Mouse (Mus musculus) adipose tissue, adult 10 weeks (tissue): ENCODE data around the gene Plppr2. TPM values are rescaled to one million over a fixed set of nuclear protein-coding genes. Genes with fewer than 3 reads are reported as not detected.

Source experiments
- polyA plus RNA-seq: library from polyadenylated mRNA; stranded (reverse); fragments of 350-450 nt; fragmentation: Illumina TruSeq; extraction: RNeasy Lipid Tissue Mini Kit (QIAGEN cat#74804); gene quantifications from one replicate; pipeline ENCODE4 v1.2.3, GENCODE M21; 2014; ENCODE audit warnings: low read depth, low replicate concordance

Plppr2 gene
- 7.7 TPM for polyA plus RNA-seq

GRCm38 (mm10) chr9:21936692-21937570 is at the start of gene Plppr2:
Gene Plppr2, plus strand, starts transcription at chr9:21937033.

DNA sequence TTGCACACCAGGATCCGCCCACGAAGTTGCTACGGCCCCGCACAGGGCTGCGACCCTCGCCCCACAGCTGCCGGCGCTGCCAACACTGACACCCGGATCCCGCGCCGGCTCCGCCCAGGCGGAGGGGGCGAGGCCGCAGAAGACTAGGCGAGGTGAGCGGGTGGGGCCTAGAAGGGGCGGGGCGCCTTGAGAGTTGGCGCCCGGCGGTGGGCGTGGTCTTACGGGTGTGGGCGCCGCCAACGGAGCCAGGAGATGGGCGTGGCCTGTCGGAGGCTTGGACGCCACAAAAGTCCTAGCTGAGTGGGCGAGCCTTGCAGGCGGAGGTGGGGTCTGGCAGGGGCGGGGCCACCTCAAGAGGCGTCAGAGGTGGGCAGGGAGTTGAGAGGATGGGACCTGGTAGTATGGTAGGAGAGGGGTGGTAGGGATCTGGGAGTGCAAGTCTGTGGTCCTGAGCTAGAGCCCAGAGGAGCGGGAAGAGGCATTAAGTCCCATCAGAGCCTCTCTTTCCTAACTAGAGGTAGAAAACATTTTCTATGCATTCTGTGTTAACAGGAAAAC is 18.7 kb upstream of the Plppr2 start, which contains the start of gene Rab3d:
Gene Rab3d (minus strand): TSS at position 158 of the 558 bp plus-strand sequence.

DNA sequence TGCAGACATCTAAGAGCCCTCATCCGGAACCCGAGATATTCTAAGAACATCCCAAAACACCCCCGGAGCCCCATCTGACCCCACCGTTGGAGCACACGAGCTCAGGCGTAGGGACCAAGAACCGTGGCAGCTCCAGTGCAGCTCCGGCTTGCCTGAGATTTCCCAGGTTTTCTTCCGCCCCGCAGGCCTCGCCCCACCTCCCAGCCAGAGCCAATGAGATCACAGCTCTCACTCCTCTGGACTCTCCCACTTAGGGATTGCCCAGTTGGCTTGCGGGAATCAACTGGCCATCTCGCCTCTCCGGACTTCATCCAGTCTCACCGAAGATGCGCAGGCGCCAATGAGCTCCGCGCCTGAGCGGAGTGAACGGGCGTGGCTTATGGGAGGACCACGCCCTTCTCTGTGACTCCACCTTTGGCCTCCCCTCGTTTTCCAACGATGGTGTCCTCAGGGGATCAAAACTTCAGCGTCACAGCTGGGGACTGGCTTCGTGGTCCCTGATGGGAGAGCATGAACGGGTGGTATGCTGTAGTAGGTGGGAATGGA is 9.6 kb upstream of the Plppr2 start, which contains the start of the genes Ccdc159 and Tmem205:
Gene Ccdc159 (plus strand): TSS at position 264 of the 546 bp plus-strand sequence.
Gene Tmem205 (minus strand): TSS at position 349 of the 546 bp plus-strand sequence.

DNA sequence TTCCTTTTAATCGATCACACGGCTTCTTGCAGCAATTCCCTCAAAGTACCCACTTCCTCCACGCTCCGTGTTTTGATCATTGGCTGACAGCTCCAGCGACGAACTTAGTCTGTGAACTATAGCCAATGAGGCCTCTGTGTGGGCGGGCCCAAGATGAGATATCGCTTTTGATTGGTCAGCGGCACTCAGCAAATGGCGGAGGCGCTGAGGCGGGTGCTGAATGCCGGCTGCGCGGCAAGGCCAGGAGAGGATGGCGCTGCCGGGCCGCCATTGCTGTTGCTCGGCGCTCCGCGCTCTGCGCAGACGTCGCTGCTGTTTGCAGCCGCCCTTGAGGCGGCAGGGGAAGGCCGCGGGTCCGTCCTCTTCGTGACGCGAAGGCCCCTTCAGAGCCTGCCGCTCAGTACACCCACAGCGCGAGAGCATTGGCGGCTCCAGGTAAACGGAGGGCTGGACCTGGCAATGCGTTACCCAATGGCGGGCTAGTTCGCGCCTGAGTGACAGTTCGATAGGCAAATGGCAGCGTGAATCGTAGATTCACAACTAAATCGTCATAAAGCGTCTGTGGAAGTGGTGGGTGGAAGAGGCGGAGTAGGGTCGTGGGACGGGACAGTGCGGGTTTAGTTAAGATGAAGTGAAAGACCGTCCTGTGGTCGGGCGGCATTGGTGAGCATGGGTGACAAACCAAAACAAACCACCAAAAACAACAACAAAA is 18.9 kb downstream of the Plppr2 start, which contains the start of gene Swsap1:
Gene Swsap1 (plus strand): TSS at position 186 of the 712 bp plus-strand sequence.

GRCm38 (mm10) chr9:21963417-21963816 is 26.6 kb downstream of the Plppr2 start, which contains the start of gene Epor:
Gene Epor, minus strand, starts transcription at chr9:21963506.

DNA sequence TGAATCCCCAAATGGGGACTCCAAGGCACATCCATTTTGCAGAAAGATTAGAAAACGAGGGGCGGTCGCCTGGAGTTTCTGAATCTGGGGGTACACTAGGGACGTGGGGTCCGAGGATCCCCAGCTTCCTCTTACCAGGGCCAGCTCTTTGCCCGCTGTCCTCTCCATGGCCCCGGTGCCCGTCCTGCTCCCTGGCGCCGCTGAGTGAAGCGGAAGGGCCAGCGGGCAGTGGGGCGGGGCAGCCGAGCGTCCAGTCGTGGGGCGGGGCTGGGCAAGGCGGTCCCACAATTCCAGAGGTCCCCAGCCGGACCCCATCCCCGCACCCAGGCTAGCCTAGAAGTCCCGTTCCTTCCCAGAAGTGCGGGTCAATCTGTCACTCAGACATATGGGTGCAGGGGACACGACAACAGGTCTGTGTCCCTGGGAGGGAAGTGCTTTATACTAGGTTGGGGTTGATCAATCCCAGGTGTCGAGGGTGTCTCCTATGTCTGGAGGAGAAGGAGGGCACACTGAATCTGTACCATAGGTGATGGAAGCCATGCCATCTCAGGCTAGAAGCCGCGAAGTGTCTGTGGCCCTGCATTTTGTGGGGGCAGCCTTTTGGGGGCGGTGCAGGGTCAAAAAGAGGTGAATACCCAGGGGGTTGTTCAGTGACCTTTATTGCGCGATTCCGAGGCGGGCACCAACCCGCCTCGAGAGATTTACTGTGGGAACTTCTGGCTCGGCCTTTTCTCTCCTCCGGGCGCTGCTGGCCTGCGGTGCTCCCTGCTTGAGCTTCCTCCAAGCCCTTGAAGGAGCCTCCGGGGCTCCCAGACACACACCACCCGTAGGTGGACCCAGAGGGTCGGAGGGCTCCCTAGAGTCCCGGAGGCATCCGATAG is 52.6 kb downstream of the Plppr2 start, which contains the start of gene Rgl3:
Gene Rgl3 (minus strand): TSS at position 217 of the 881 bp plus-strand sequence.

Other genes with a start within 250 kb of the Plppr2 start
- 20.8 TPM for gene Ldlr, start 213.6 kb upstream of the Plppr2 start, polyA plus RNA-seq
- gene Spc24, start 176.7 kb upstream of the Plppr2 start, polyA plus RNA-seq: 2.0 TPM
- gene Kank2, start 138.3 kb upstream of the Plppr2 start, polyA plus RNA-seq: 19.9 TPM
- gene Angptl8, start 101.5 kb upstream of the Plppr2 start, polyA plus RNA-seq: 3.0 TPM
- gene Dock6, start 84.4 kb upstream of the Plppr2 start, polyA plus RNA-seq: 30.9 TPM
- 36.3 TPM for gene Rab3d, start 18.8 kb upstream of the Plppr2 start, polyA plus RNA-seq
- gene Ccdc159, start 9.6 kb upstream of the Plppr2 start, polyA plus RNA-seq: 8.7 TPM
- gene Tmem205, start 9.5 kb upstream of the Plppr2 start, polyA plus RNA-seq: 141 TPM
- 15.6 TPM for gene Swsap1, start 18.7 kb downstream of the Plppr2 start, polyA plus RNA-seq
- gene Epor, start 26.5 kb downstream of the Plppr2 start, polyA plus RNA-seq: 4.1 TPM
- gene Rgl3, start 52.4 kb downstream of the Plppr2 start, polyA plus RNA-seq: 23.4 TPM
- 2.1 TPM for gene Ccdc151, start 65.6 kb downstream of the Plppr2 start, polyA plus RNA-seq
- 107 TPM for gene Prkcsh, start 65.8 kb downstream of the Plppr2 start, polyA plus RNA-seq
- 0.05 TPM for gene Elavl3, start 115.0 kb downstream of the Plppr2 start, polyA plus RNA-seq
- not detected for gene Gm49318, start 134.2 kb downstream of the Plppr2 start, polyA plus RNA-seq
- 7.2 TPM for gene Zfp653, start 134.3 kb downstream of the Plppr2 start, polyA plus RNA-seq
- 26.5 TPM for gene Ecsit, start 148.4 kb downstream of the Plppr2 start, polyA plus RNA-seq
- gene Cnn1, start 162.2 kb downstream of the Plppr2 start, polyA plus RNA-seq: 56.7 TPM
- gene Elof1, start 180.1 kb downstream of the Plppr2 start, polyA plus RNA-seq: 111 TPM
- gene Acp5, start 198.7 kb downstream of the Plppr2 start, polyA plus RNA-seq: 206 TPM
- gene Pigyl, start 219.8 kb downstream of the Plppr2 start, polyA plus RNA-seq: 59.1 TPM